Mouse (Mus musculus): ENCODE results near the gene Gyg. TPM values are rescaled to one million over a fixed set of nuclear protein-coding genes. Genes with fewer than 3 reads are reported as not detected.

The Gyg gene
- 140 TPM for polyA plus RNA-seq (2014; fragmentation: Illumina TruSeq; extraction: RNeasy Lipid Tissue Mini Kit (QIAGEN cat#74804); ENCODE audit: insufficient read depth, low read depth, low replicate concordance)

GRCm38 (mm10) chr3:20154531-20155367, at the start of gene Gyg:
Gene Gyg (minus strand): TSS chr3:20155317.

Other genes starting within 250 kb of the Gyg start
- 112 TPM for gene Cp, start 198.3 kb downstream of the Gyg start, polyA plus RNA-seq (2014; fragmentation: Illumina TruSeq; extraction: RNeasy Lipid Tissue Mini Kit (QIAGEN cat#74804); ENCODE audit: insufficient read depth, low read depth, low replicate concordance)
- gene Hps3, start 120.0 kb downstream of the Gyg start, polyA plus RNA-seq (2014; fragmentation: Illumina TruSeq; extraction: RNeasy Lipid Tissue Mini Kit (QIAGEN cat#74804); ENCODE audit: insufficient read depth, low read depth, low replicate concordance), result 9.3 TPM
- gene Hltf, start 97.5 kb downstream of the Gyg start, polyA plus RNA-seq (2014; fragmentation: Illumina TruSeq; extraction: RNeasy Lipid Tissue Mini Kit (QIAGEN cat#74804); ENCODE audit: insufficient read depth, low read depth, low replicate concordance), result 11.9 TPM
- 1.7 TPM for gene Cpa3, start 86.9 kb upstream of the Gyg start, polyA plus RNA-seq (2014; fragmentation: Illumina TruSeq; extraction: RNeasy Lipid Tissue Mini Kit (QIAGEN cat#74804); ENCODE audit: insufficient read depth, low read depth, low replicate concordance)
- gene Cpb1, start 120.4 kb upstream of the Gyg start, polyA plus RNA-seq (2014; fragmentation: Illumina TruSeq; extraction: RNeasy Lipid Tissue Mini Kit (QIAGEN cat#74804); ENCODE audit: insufficient read depth, low read depth, low replicate concordance), result 0.64 TPM
- gene Agtr1b, start 211.9 kb upstream of the Gyg start, polyA plus RNA-seq (2014; fragmentation: Illumina TruSeq; extraction: RNeasy Lipid Tissue Mini Kit (QIAGEN cat#74804); ENCODE audit: insufficient read depth, low read depth, low replicate concordance), result 0.18 TPM